Mouse (Mus musculus) heart, embryonic 16.5 days (tissue): ENCODE measurements at regions not wholly inside any gene's neighbourhood (a gene's known extent, or its start where the extent isn't known, plus 50 kb on each side); places are given as distances from the start of the nearest gene placed in this dataset.

Experiments
- ATAC-seq: fragments of 200-750 bp; cut with Nextera tagmentation; replicated peaks from 2 replicates; pipeline ENCODE4 v1.8.0; 2017; ENCODE audit warnings: moderate number of reproducible peaks; ENCODE audit not compliant: insufficient read depth, low FRiP score; ENCODE audit errors: extremely low read depth
- H3K27ac ChIP-seq: fragments of 300-500 bp; sonication (generic); 2 replicates; pipeline ENCODE4 v1.5.1; 2014; ENCODE audit warnings: mild to moderate bottlenecking, low read length, control low read depth, moderate library complexity
- H3K27me3 ChIP-seq: fragments of 300-500 bp; sonication (generic); 2 replicates; pipeline ENCODE4 v1.6.1; 2014; ENCODE audit warnings: low read length, mixed read lengths; ENCODE audit not compliant: control insufficient read depth, insufficient read depth
- H3K36me3 ChIP-seq: fragments of 300-500 bp; sonication (generic); 2 replicates; pipeline ENCODE4 v1.6.1; 2014; ENCODE audit not compliant: control insufficient read depth, insufficient read depth
- H3K4me1 ChIP-seq: fragments of 300-500 bp; sonication (generic); 2 replicates; pipeline ENCODE4 v1.6.1; 2014; ENCODE audit warnings: low read length, mixed read lengths; ENCODE audit not compliant: control insufficient read depth, insufficient read depth
- H3K4me2 ChIP-seq: fragments of 300-500 bp; sonication (generic); 2 replicates; pipeline ENCODE4 v1.6.1; 2014; ENCODE audit warnings: low read depth, mild to moderate bottlenecking, control low read depth, low read length
- H3K4me3 ChIP-seq: fragments of 300-500 bp; sonication (generic); 2 replicates; pipeline ENCODE4 v1.5.1; 2014; ENCODE audit warnings: mild to moderate bottlenecking, control low read depth, low read length
- H3K9ac ChIP-seq: fragments of 300-500 bp; sonication (generic); 2 replicates; pipeline ENCODE4 v1.6.1; 2014; ENCODE audit warnings: low read length, control low read depth
- H3K9me3 ChIP-seq: fragments of 300-500 bp; sonication (generic); replicated peaks from 2 replicates; pipeline ENCODE4 v1.6.1; 2016; ENCODE audit warnings: low read length; ENCODE audit not compliant: control insufficient read depth
- WGBS: fragments of 180-500 bp; shearing (Covaris S2); extraction: QIAGEN DNeasy Blood & Tissue Kit; methylation state at CpG from one replicate; pipeline ENCODE4 v1.1.7; 2014; 5-methylcytosine and 5-hydroxymethylcytosine counted together

GRCm38 (mm10) chr3:101672943-101673342 is 68.5 kb upstream of the Atp1a1 start:
- Histone ChIP-seq H3K4me1 (peaks cover 11% of the 10 kb centered on the region), H3K36me3 (no peaks in the 10 kb centered on the region), H3K4me2 (no peak overlapping the region), H3K9me3 (no peaks in the 10 kb centered on the region), H3K9ac (no peak overlapping the region), H3K27me3 (no peaks in the 10 kb centered on the region), H3K4me3 (no peak overlapping the region), H3K27ac (no peak overlapping the region)
- 57% methylated on average over 4 of the region's 4 CpGs for WGBS
- no peak for ATAC-seq

- Histone ChIP-seq H3K27me3 (no peaks in the 10 kb centered on the region), H3K36me3 (no peaks in the 10 kb centered on the region), H3K4me3 (no peak overlapping the region), H3K4me1 (peaks cover 11% of the 10 kb centered on the region), H3K4me2 (no peak overlapping the region), H3K9ac (no peak overlapping the region), H3K9me3 (no peaks in the 10 kb centered on the region), H3K27ac (peak overlapping the region; percentile 47)
- ATAC-seq = peak; percentile 71
- WGBS = 22% methylated on average over 8 of the region's 8 CpGs
Observed at GRCm38 (mm10) chr3:101670561-101671001, 66.1 kb upstream of the Atp1a1 start.

GRCm38 (mm10) chr3:101669743-101670142 is 65.3 kb upstream of the Atp1a1 start:
- no peak for ATAC-seq
- H3K27me3 ChIP-seq = no peaks in the 10 kb centered on the region
- H3K4me1 ChIP-seq = peaks cover 11% of the 10 kb centered on the region
- no peak overlapping the region for H3K9ac ChIP-seq
- 80% methylated on average over 3 of the region's 3 CpGs for WGBS
- no peaks in the 10 kb centered on the region for H3K9me3 ChIP-seq
- H3K4me2 ChIP-seq = no peak overlapping the region
- H3K4me3 ChIP-seq = no peak overlapping the region
- no peaks in the 10 kb centered on the region for H3K36me3 ChIP-seq
- H3K27ac ChIP-seq = peak overlapping the region; percentile 52

- Histone ChIP-seq H3K9me3 (no peaks in the 10 kb centered on the region), H3K4me1 (peaks cover 11% of the 10 kb centered on the region), H3K36me3 (no peaks in the 10 kb centered on the region), H3K27ac (no peak overlapping the region), H3K4me3 (no peak overlapping the region), H3K9ac (no peak overlapping the region), H3K4me2 (no peak overlapping the region), H3K27me3 (no peaks in the 10 kb centered on the region)
- 78% methylated on average over 10 of the region's 10 CpGs for WGBS
- no peak for ATAC-seq
Observed at GRCm38 (mm10) chr3:101667767-101668387, 63.4 kb upstream of the Atp1a1 start.

- H3K36me3 ChIP-seq = no peaks in the 10 kb centered on the region
- H3K9ac ChIP-seq = no peak overlapping the region
- no peak for ATAC-seq
- H3K27ac ChIP-seq = no peak overlapping the region
- H3K9me3 ChIP-seq = no peaks in the 10 kb centered on the region
- H3K27me3 ChIP-seq = no peaks in the 10 kb centered on the region
- no peak overlapping the region for H3K4me3 ChIP-seq
- WGBS = 68% methylated on average over 4 of the region's 4 CpGs
- H3K4me2 ChIP-seq = no peak overlapping the region
- peaks cover 11% of the 10 kb centered on the region for H3K4me1 ChIP-seq
Observed at GRCm38 (mm10) chr3:101667186-101667585, 62.7 kb upstream of the Atp1a1 start.

GRCm38 (mm10) chr3:101666583-101666982 is 62.1 kb upstream of the Atp1a1 start:
- Histone ChIP-seq H3K9me3 (no peaks in the 10 kb centered on the region), H3K27me3 (no peaks in the 10 kb centered on the region), H3K36me3 (no peaks in the 10 kb centered on the region), H3K4me2 (no peak overlapping the region), H3K4me1 (peaks cover 11% of the 10 kb centered on the region), H3K4me3 (no peak overlapping the region), H3K9ac (no peak overlapping the region), H3K27ac (no peak overlapping the region)
- 82% methylated on average over 8 of the region's 8 CpGs for WGBS
- ATAC-seq = no peak

GRCm38 (mm10) chr3:101661184-101661992 is 56.9 kb upstream of the Atp1a1 start:
- Histone ChIP-seq H3K9ac (no peak overlapping the region), H3K27ac (no peak overlapping the region), H3K27me3 (no peaks in the 10 kb centered on the region), H3K36me3 (no peaks in the 10 kb centered on the region), H3K4me3 (no peak overlapping the region), H3K9me3 (no peaks in the 10 kb centered on the region), H3K4me1 (0 out of 2 replicates have a peak, but pooled peaks cover 3% of the 10 kb centered on the region), H3K4me2 (no peak overlapping the region)
- no peak for ATAC-seq
- WGBS = 55% methylated on average over 9 of the region's 9 CpGs

- Histone ChIP-seq H3K27me3 (no peaks in the 10 kb centered on the region), H3K4me1 (0 out of 2 replicates have a peak, but pooled peaks cover 3% of the 10 kb centered on the region), H3K27ac (no peak overlapping the region), H3K4me3 (no peak overlapping the region), H3K36me3 (no peaks in the 10 kb centered on the region), H3K9ac (no peak overlapping the region), H3K9me3 (no peaks in the 10 kb centered on the region), H3K4me2 (no peak overlapping the region)
- WGBS = 71% methylated on average over 6 of the region's 6 CpGs
- no peak for ATAC-seq
Observed at GRCm38 (mm10) chr3:101660635-101661034, 56.2 kb upstream of the Atp1a1 start.

- Histone ChIP-seq H3K9me3 (no peaks in the 10 kb centered on the region), H3K27ac (no peak overlapping the region), H3K27me3 (no peaks in the 10 kb centered on the region), H3K4me1 (0 out of 2 replicates have a peak, but pooled peaks cover 3% of the 10 kb centered on the region), H3K4me3 (no peak overlapping the region), H3K36me3 (no peaks in the 10 kb centered on the region), H3K9ac (no peak overlapping the region), H3K4me2 (no peak overlapping the region)
- ATAC-seq = no peak
- WGBS = 91% methylated on average over 4 of the region's 4 CpGs
Observed at GRCm38 (mm10) chr3:101660176-101660575, 55.7 kb upstream of the Atp1a1 start.
